11 mouse cellular contexts compared by ENCODE assay signal in the genomic region with DNA sequence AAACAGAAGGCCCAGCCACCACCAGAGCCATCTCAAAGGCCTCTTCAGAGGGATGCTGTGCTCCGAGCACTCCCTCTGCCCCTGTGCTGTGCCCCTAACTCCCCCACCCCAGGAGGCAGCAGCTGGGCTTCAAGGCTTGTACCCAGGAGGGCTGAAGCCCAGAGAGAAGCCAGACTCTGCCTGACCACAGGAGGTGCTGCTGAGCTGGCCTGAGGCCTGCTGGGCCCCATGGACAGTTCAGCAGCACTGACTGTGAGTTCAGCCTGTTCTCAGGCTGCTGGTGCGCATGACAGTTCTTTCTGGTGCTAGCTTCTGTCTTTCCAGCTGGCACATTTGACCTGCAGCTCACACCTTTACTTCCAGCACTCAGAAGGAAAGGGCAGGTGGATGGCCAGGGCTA. TPM values are rescaled to one million over a fixed set of nuclear protein-coding genes. Genes with fewer than 3 reads are reported as not detected.
DNase-seq lines count a peak whose midpoint lies in the region; ATAC-seq and TF ChIP-seq lines count a peak whose summit lies in the region.
"Had no signal": no experiment of that assay in that cellular context is flagged by ENCODE, and none has a peak within 500 bp of the region (broad histone marks: within the 10 kb centered on the region; RNA-seq: fewer than 3 reads in every experiment).

No protein-coding gene starts in this region.

- no peaks in the 10 kb centered on the region for H3K9me3 ChIP-seq in midbrain, embryonic 11.5 days (ENCODE audit: control insufficient read depth, low read length)
- H3K9me3 ChIP-seq in midbrain, embryonic 15.5 days, result no peaks in the 10 kb centered on the region
- no peaks in the 10 kb centered on the region for H3K9me3 ChIP-seq in embryonic facial prominence, embryonic 10.5 days
- H3K9me3 ChIP-seq: megakaryocyte, embryonic 14.5 days had no signal

- no peaks in the 10 kb centered on the region for H3K36me3 ChIP-seq in midbrain, embryonic 11.5 days (ENCODE audit: control insufficient read depth, insufficient read depth, low read length)
- peaks cover 4% of the 10 kb centered on the region; the same call in 1 of the 2 replicates for H3K36me3 ChIP-seq in midbrain, embryonic 15.5 days (replicated peaks)
- H3K36me3 ChIP-seq in embryonic facial prominence, embryonic 10.5 days (replicated peaks), result peaks cover 12% of the 10 kb centered on the region
- no peaks in the 10 kb centered on the region for H3K36me3 ChIP-seq in small intestine, adult 2 months (ENCODE audit: control insufficient read depth, insufficient read depth, low read length)

- peak; percentile 27; the same call in 1 of the 2 replicates for TF ChIP-seq CTCF in small intestine, adult 2 months (IDR thresholded peaks at IDR 0.05; ENCODE audit: extremely low read depth, insufficient read length, insufficient replicate concordance, low read depth, low read length)

- TF ChIP-seq POLR2A in small intestine, adult 2 months (IDR thresholded peaks at IDR 0.05; ENCODE audit: low read depth, low read length), result no peak

- peak; percentile 51 for ATAC-seq in midbrain, embryonic 11.5 days (ENCODE audit: low FRiP score)
- ATAC-seq in midbrain, embryonic 15.5 days (replicated peaks), result no peak

- H3K27me3 ChIP-seq in midbrain, embryonic 11.5 days (ENCODE audit: control insufficient read depth, insufficient read depth, low read length), result no peaks in the 10 kb centered on the region
- H3K27me3 ChIP-seq in midbrain, embryonic 15.5 days (replicated peaks), result no peaks in the 10 kb centered on the region
- no peaks in the 10 kb centered on the region for H3K27me3 ChIP-seq in embryonic facial prominence, embryonic 10.5 days (replicated peaks; ENCODE audit: low read depth, poor library complexity, severe bottlenecking)
- H3K27me3 ChIP-seq in small intestine, adult 2 months (ENCODE audit: control insufficient read depth, insufficient read depth, low read length), result no peaks in the 10 kb centered on the region

- H3K4me3 ChIP-seq in midbrain, embryonic 11.5 days (ENCODE audit: low read depth, low read length), result no peak overlapping the region
- H3K4me3 ChIP-seq in midbrain, embryonic 15.5 days, result no peak overlapping the region
- no peak overlapping the region for H3K4me3 ChIP-seq in embryonic facial prominence, embryonic 10.5 days
- H3K4me3 ChIP-seq in small intestine, adult 2 months (ENCODE audit: low read depth, low read length), result no peak overlapping the region
- H3K4me3 ChIP-seq: megakaryocyte, embryonic 14.5 days had no signal

- H3K4me1 ChIP-seq in midbrain, embryonic 11.5 days (ENCODE audit: control insufficient read depth, insufficient read depth, low read length), result peaks cover 27% of the 10 kb centered on the region
- H3K4me1 ChIP-seq in midbrain, embryonic 15.5 days, result peaks cover 24% of the 10 kb centered on the region
- H3K4me1 ChIP-seq in embryonic facial prominence, embryonic 10.5 days, result peaks cover 62% of the 10 kb centered on the region
- peaks cover 12% of the 10 kb centered on the region for H3K4me1 ChIP-seq in small intestine, adult 2 months (ENCODE audit: control insufficient read depth, insufficient read depth, insufficient read length, low read length)

- DNase-seq in heart, postnatal 4 days, result peak; percentile 39
- DNase-seq in heart, postnatal 25 days (ENCODE audit: low spot score), result no peak
- DNase-seq in midbrain, embryonic 11.5 days (ENCODE audit: low spot score, missing footprints), result no peak
- peak; percentile 47 for DNase-seq in embryonic facial prominence, embryonic 10.5 days (ENCODE audit: low spot score)
- no peak for DNase-seq in layer of hippocampus, postnatal 36 days
- no peak for DNase-seq in right cerebral cortex, adult 18-20 months
- DNase-seq: cerebellum, adult 11 months had no signal

- no peak overlapping the region for H3K27ac ChIP-seq in midbrain, embryonic 11.5 days (ENCODE audit: low read depth, low read length)
- no peak overlapping the region for H3K27ac ChIP-seq in midbrain, embryonic 15.5 days
- H3K27ac ChIP-seq in embryonic facial prominence, embryonic 10.5 days (replicated peaks), result peak overlapping the region; percentile 61
- no peak overlapping the region for H3K27ac ChIP-seq in small intestine, adult 2 months (ENCODE audit: insufficient read depth, low read depth, low read length)

- WGBS in midbrain, embryonic 11.5 days, result 63% methylated on average over 2 of the region's 2 CpGs
- WGBS in midbrain, embryonic 15.5 days, result 49% methylated on average over 2 of the region's 2 CpGs
- 54% methylated on average over 2 of the region's 2 CpGs for WGBS in embryonic facial prominence, embryonic 10.5 days
- WGBS in small intestine, adult 2 months, result 91% methylated on average over 2 of the region's 2 CpGs

- no peak overlapping the region for H3K4me2 ChIP-seq in midbrain, embryonic 11.5 days
- no peak overlapping the region for H3K4me2 ChIP-seq in midbrain, embryonic 15.5 days

- peak overlapping the region; percentile 24; the same call in 1 of the 2 replicates for H3K9ac ChIP-seq in midbrain, embryonic 11.5 days (ENCODE audit: low read length)
- H3K9ac ChIP-seq in midbrain, embryonic 15.5 days, result no peak overlapping the region

- intact Hi-C loops in heart, postnatal 25 days (cut with DNase I), result no loop called here

RNA-seq across cellular contexts. Expression of a gene that starts 20.0 kb away (rescaled TPM):
- 1 to 10 TPM; 1.3 to 1.4 TPM for total RNA-seq in heart, postnatal 4 days (2021)
- total RNA-seq in heart, postnatal 25 days (2021), result not detected
- polyA plus RNA-seq in midbrain, embryonic 11.5 days (2014; fragmentation: Nextera tagmentation; extraction: Ambion mirVana), result 22.5 and 22.9 TPM in 2 replicates
- polyA plus RNA-seq in midbrain, embryonic 15.5 days (2015; fragmentation: Nextera tagmentation; extraction: Ambion mirVana), result 7.1 and 7.5 TPM in 2 replicates
- polyA plus RNA-seq in embryonic facial prominence, embryonic 10.5 days (2016; fragmentation: Nextera tagmentation; extraction: Ambion mirVana), result 1.4 and 2.3 TPM in 2 replicates
- 0.13 and 0.27 TPM in 2 replicates for polyA plus RNA-seq in small intestine, adult 2 months (2012; rRNA removed)
- total RNA-seq in layer of hippocampus, postnatal 36 days (2021), result 1 to 10 TPM; 1.9 to 3.9 TPM
- total RNA-seq: hematopoietic stem cell, adult 5-6 weeks had no signal

RNA-seq across cellular contexts. Expression of a gene that starts 37.7 kb away (rescaled TPM):
- total RNA-seq in heart, postnatal 4 days (2021), result 100 to 1,000 TPM; 440 to 487 TPM
- total RNA-seq in heart, postnatal 25 days (2021), result 100 to 1,000 TPM; 306 to 340 TPM
- polyA plus RNA-seq in midbrain, embryonic 11.5 days (2014; fragmentation: Nextera tagmentation; extraction: Ambion mirVana), result 716 and 724 TPM in 2 replicates
- polyA plus RNA-seq in midbrain, embryonic 15.5 days (2015; fragmentation: Nextera tagmentation; extraction: Ambion mirVana), result 382 and 405 TPM in 2 replicates
- polyA plus RNA-seq in embryonic facial prominence, embryonic 10.5 days (2016; fragmentation: Nextera tagmentation; extraction: Ambion mirVana), result 769 and 805 TPM in 2 replicates
- polyA plus RNA-seq in small intestine, adult 2 months (2012; rRNA removed), result 139 and 203 TPM in 2 replicates
- total RNA-seq in layer of hippocampus, postnatal 36 days (2021), result 100 to 1,000 TPM; 250 to 259 TPM

Comparison
In these comparisons a context has a peak if more than half of its experiments do, and no peak if none do; other contexts are left out.
1. DNase-seq: peak in heart, postnatal 4 days (single experiment) and embryonic facial prominence, embryonic 10.5 days (single experiment); none in heart, postnatal 25 days (single experiment), midbrain, embryonic 11.5 days (single experiment), layer of hippocampus, postnatal 36 days (0 of 2) and right cerebral cortex, adult 18-20 months (single experiment).